23 mouse cellular contexts compared by ENCODE assay signal in the genomic region with DNA sequence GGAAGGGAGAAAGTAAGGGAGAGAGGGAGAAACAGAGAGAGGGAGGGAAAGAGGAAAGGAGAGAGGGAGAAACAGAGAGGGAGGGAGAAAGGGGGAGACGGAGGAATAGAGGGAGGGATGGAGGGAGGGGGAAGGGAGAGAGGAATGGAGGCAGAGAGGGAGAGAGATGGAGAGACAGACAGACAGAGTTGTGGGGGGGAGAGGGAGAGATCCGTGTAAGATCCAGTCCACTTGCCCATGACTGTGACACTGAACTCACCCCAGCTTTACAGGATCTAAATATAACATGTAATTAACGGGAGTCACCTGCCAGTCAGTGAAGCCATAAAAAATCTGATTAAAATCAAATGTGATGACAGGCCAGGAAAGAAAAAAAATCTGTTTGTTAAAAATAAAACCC.
DNase-seq lines count a peak whose midpoint lies in the region; ATAC-seq and TF ChIP-seq lines count a peak whose summit lies in the region.
"Had no signal": no experiment of that assay in that cellular context is flagged by ENCODE, and none has a peak within 500 bp of the region (broad histone marks: within the 10 kb centered on the region; RNA-seq: fewer than 3 reads in every experiment).

No protein-coding gene starts in this region.

- H3K9me3 ChIP-seq in kidney, embryonic 16.5 days (ENCODE audit: low read length) = no peaks in the 10 kb centered on the region
- no peaks in the 10 kb centered on the region for H3K9me3 ChIP-seq in limb, embryonic 12.5 days
- no peaks in the 10 kb centered on the region for H3K9me3 ChIP-seq in limb, embryonic 10.5 days (replicated peaks)
- H3K9me3 ChIP-seq in lung, embryonic 16.5 days (ENCODE audit: control insufficient read depth, low read length) = no peaks in the 10 kb centered on the region
- no peaks in the 10 kb centered on the region for H3K9me3 ChIP-seq in limb, embryonic 13.5 days
- H3K9me3 ChIP-seq: embryonic facial prominence, embryonic 13.5 days; embryonic facial prominence, embryonic 15.5 days; forebrain, embryonic 10.5 days; forebrain, embryonic 12.5 days had no signal

- no peak for TF ChIP-seq POLR2A in kidney, adult 2 months (IDR thresholded peaks at IDR 0.05; ENCODE audit: low read depth, low read length)

- DNase-seq in kidney, adult 2 months = no peak
- no peak for DNase-seq in limb, embryonic 10.5 days (ENCODE audit: low spot score)
- no peak for DNase-seq in lung, postnatal 25 days (ENCODE audit: low spot score)
- DNase-seq: adrenal gland, adult 2 months; adrenal gland, postnatal 10 days; adrenal gland, postnatal 25 days; cerebellum, adult 11 months; cerebellum, adult 18-20 months; cerebellum, adult 8-10 months; cerebellum, adult 9-11 months; cerebellum, postnatal 14 days; cerebellum, postnatal 36 days; embryo, embryonic 11 days had no signal

- no peak overlapping the region; the same call in 1 of the 2 replicates for H3K4me2 ChIP-seq in kidney, embryonic 16.5 days (replicated peaks; ENCODE audit: low read depth, low read length)
- peak overlapping the region; percentile 31; the same call in 1 of the 2 replicates for H3K4me2 ChIP-seq in limb, embryonic 12.5 days
- H3K4me2 ChIP-seq in lung, embryonic 16.5 days (ENCODE audit: low read depth, low read length) = no peak overlapping the region
- H3K4me2 ChIP-seq in limb, embryonic 13.5 days (replicated peaks) = 0 out of 2 replicates have a peak overlapping the region, but pooled peaks have one; percentile 4
- H3K4me2 ChIP-seq: embryonic facial prominence, embryonic 13.5 days; embryonic facial prominence, embryonic 15.5 days; forebrain, embryonic 12.5 days had no signal

- H3K4me1 ChIP-seq in kidney, embryonic 16.5 days (ENCODE audit: insufficient read depth, low read length) = peaks cover 13% of the 10 kb centered on the region
- no peaks in the 10 kb centered on the region for H3K4me1 ChIP-seq in kidney, adult 2 months (ENCODE audit: control insufficient read depth, insufficient read depth, low read length)
- H3K4me1 ChIP-seq in limb, embryonic 12.5 days (replicated peaks) = peaks cover 24% of the 10 kb centered on the region
- H3K4me1 ChIP-seq in limb, embryonic 10.5 days = peaks cover 25% of the 10 kb centered on the region
- H3K4me1 ChIP-seq in lung, embryonic 16.5 days (replicated peaks; ENCODE audit: control insufficient read depth, insufficient read depth, low read length) = no peaks in the 10 kb centered on the region; the same call in 1 of the 2 replicates
- H3K4me1 ChIP-seq in limb, embryonic 13.5 days = peaks cover 24% of the 10 kb centered on the region

- WGBS in kidney, embryonic 16.5 days = 25% methylated on average over 3 of the region's 3 CpGs
- WGBS in kidney, adult 2 months = 28% methylated on average over 3 of the region's 3 CpGs
- WGBS in limb, embryonic 12.5 days = 15% methylated on average over 3 of the region's 3 CpGs
- WGBS in limb, embryonic 10.5 days = 44% methylated on average over 3 of the region's 3 CpGs
- 44% methylated on average over 3 of the region's 3 CpGs for WGBS in lung, embryonic 16.5 days
- WGBS in limb, embryonic 13.5 days = 14% methylated on average over 3 of the region's 3 CpGs

- H3K27ac ChIP-seq in kidney, embryonic 16.5 days (ENCODE audit: low read length) = no peak overlapping the region; the same call in 1 of the 2 replicates
- H3K27ac ChIP-seq in kidney, adult 2 months (ENCODE audit: insufficient read depth, low read depth, low read length) = no peak overlapping the region
- H3K27ac ChIP-seq in limb, embryonic 12.5 days = 0 out of 2 replicates have a peak overlapping the region, but pooled peaks have one; percentile 50
- no peak overlapping the region for H3K27ac ChIP-seq in limb, embryonic 10.5 days
- no peak overlapping the region for H3K27ac ChIP-seq in lung, embryonic 16.5 days (ENCODE audit: low read length)
- H3K27ac ChIP-seq in limb, embryonic 13.5 days = no peak overlapping the region
- H3K27ac ChIP-seq: embryonic facial prominence, embryonic 15.5 days; forebrain, embryonic 10.5 days; forebrain, embryonic 12.5 days had no signal

- no peak overlapping the region for H3K4me3 ChIP-seq in kidney, embryonic 16.5 days (ENCODE audit: low read length)
- no peak overlapping the region for H3K4me3 ChIP-seq in kidney, adult 2 months (ENCODE audit: insufficient read depth, low read depth, low read length)
- H3K4me3 ChIP-seq in limb, embryonic 12.5 days (replicated peaks) = no peak overlapping the region
- H3K4me3 ChIP-seq in limb, embryonic 10.5 days = no peak overlapping the region
- H3K4me3 ChIP-seq in lung, embryonic 16.5 days (ENCODE audit: low read length) = no peak overlapping the region
- H3K4me3 ChIP-seq in limb, embryonic 13.5 days = no peak overlapping the region
- H3K4me3 ChIP-seq: embryonic facial prominence, embryonic 13.5 days; embryonic facial prominence, embryonic 15.5 days; erythroblast, embryonic 14.5 days; forebrain, embryonic 10.5 days; forebrain, embryonic 12.5 days had no signal

- no peak overlapping the region for H3K9ac ChIP-seq in kidney, embryonic 16.5 days (replicated peaks; ENCODE audit: low read length)
- H3K9ac ChIP-seq in limb, embryonic 12.5 days (replicated peaks) = no peak overlapping the region
- H3K9ac ChIP-seq in lung, embryonic 16.5 days (ENCODE audit: low read length) = no peak overlapping the region
- H3K9ac ChIP-seq in limb, embryonic 13.5 days = no peak overlapping the region
- H3K9ac ChIP-seq: embryonic facial prominence, embryonic 13.5 days; embryonic facial prominence, embryonic 15.5 days; forebrain, embryonic 12.5 days had no signal

- no peaks in the 10 kb centered on the region for H3K36me3 ChIP-seq in kidney, embryonic 16.5 days (ENCODE audit: insufficient read depth, low read length)
- H3K36me3 ChIP-seq in kidney, adult 2 months (ENCODE audit: control insufficient read depth, insufficient read depth, low read length) = no peaks in the 10 kb centered on the region
- H3K36me3 ChIP-seq in limb, embryonic 12.5 days = no peaks in the 10 kb centered on the region; the same call in 1 of the 2 replicates
- no peaks in the 10 kb centered on the region for H3K36me3 ChIP-seq in limb, embryonic 10.5 days
- H3K36me3 ChIP-seq in lung, embryonic 16.5 days (ENCODE audit: control insufficient read depth, insufficient read depth, low read length) = no peaks in the 10 kb centered on the region
- H3K36me3 ChIP-seq in limb, embryonic 13.5 days = no peaks in the 10 kb centered on the region
- H3K36me3 ChIP-seq: embryonic facial prominence, embryonic 15.5 days; forebrain, embryonic 12.5 days had no signal

- peak; percentile 59; the same call in 1 of the 2 replicates for ATAC-seq in kidney, embryonic 16.5 days (ENCODE audit: low FRiP score, low TSS enrichment)
- ATAC-seq in limb, embryonic 12.5 days (ENCODE audit: insufficient number of reproducible peaks, insufficient read depth, low FRiP score, low TSS enrichment, low read depth) = no peak
- 0 out of 2 replicates have a peak, but pooled peaks have one; percentile 12 for ATAC-seq in lung, embryonic 16.5 days (ENCODE audit: low read depth)
- ATAC-seq in limb, embryonic 13.5 days (ENCODE audit: low FRiP score, low read depth) = no peak
- no peak for ATAC-seq in granulocyte monocyte progenitor cell, adult 5-6 weeks (replicated peaks; ENCODE audit: poor library complexity, severe bottlenecking)

- H3K27me3 ChIP-seq in kidney, embryonic 16.5 days (ENCODE audit: insufficient read depth, low read length) = no peaks in the 10 kb centered on the region
- no peaks in the 10 kb centered on the region for H3K27me3 ChIP-seq in kidney, adult 2 months (replicated peaks; ENCODE audit: control insufficient read depth, insufficient read depth, low read length)
- 0 out of 2 replicates have a peak, but pooled peaks cover 4% of the 10 kb centered on the region for H3K27me3 ChIP-seq in limb, embryonic 12.5 days
- H3K27me3 ChIP-seq in limb, embryonic 10.5 days (ENCODE audit: low read depth, poor library complexity, severe bottlenecking) = peaks cover 13% of the 10 kb centered on the region; the same call in 1 of the 2 replicates
- no peaks in the 10 kb centered on the region for H3K27me3 ChIP-seq in lung, embryonic 16.5 days (ENCODE audit: control insufficient read depth, insufficient read depth, low read depth, low read length)
- H3K27me3 ChIP-seq in limb, embryonic 13.5 days = peaks cover 4% of the 10 kb centered on the region; the same call in 1 of the 2 replicates
- H3K27me3 ChIP-seq: embryonic facial prominence, embryonic 13.5 days; embryonic facial prominence, embryonic 15.5 days had no signal

- TF ChIP-seq CTCF in kidney, adult 2 months (conservative IDR thresholded peaks at IDR 0.05; ENCODE audit: insufficient read depth, insufficient read length, low read depth, low read length) = no peak

Comparison
In these comparisons a context has a peak if more than half of its experiments do, and no peak if none do; other contexts are left out.
1. ATAC-seq: peak in kidney, embryonic 16.5 days (single experiment) and lung, embryonic 16.5 days (single experiment); none in limb, embryonic 12.5 days (single experiment), limb, embryonic 13.5 days (single experiment) and granulocyte monocyte progenitor cell, adult 5-6 weeks (single experiment).
2. H3K4me2 ChIP-seq: peak in limb, embryonic 12.5 days (single experiment) and limb, embryonic 13.5 days (single experiment); none in kidney, embryonic 16.5 days (single experiment) and lung, embryonic 16.5 days (single experiment).